Mouse (Mus musculus) c-Kit-negative CD71-positive TER-119-positive erythroid progenitor cells, embryonic 14.5 days (primary cell): ENCODE measurements around the gene Syna.

Experiments
- DNase-seq: peaks from one replicate; pipeline ENCODE4 v3.0.0-alpha.2; 2013; ENCODE audit warnings: low read depth, low spot score

The Syna gene

DNA sequence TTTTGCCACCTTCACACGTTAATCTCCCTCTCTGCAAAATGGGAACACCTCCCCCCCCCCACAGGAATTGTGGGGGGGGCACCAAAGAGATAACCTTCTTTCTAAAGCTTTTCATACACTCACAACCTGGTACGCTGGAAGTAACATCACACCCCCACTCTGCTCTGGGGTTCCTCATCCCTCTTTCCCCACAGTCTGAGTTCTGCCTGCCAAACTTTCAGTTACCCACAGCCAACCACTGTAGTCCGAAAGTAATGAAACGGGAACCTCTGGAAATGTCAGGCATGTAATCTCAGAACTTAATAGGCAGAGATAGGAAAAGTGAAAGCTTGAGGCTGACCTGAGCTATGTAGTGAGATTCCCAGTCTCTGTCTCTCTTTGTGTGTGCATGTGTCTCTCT, 7.5 kb upstream of the Syna start:
- no peak for DNase-seq

DNA sequence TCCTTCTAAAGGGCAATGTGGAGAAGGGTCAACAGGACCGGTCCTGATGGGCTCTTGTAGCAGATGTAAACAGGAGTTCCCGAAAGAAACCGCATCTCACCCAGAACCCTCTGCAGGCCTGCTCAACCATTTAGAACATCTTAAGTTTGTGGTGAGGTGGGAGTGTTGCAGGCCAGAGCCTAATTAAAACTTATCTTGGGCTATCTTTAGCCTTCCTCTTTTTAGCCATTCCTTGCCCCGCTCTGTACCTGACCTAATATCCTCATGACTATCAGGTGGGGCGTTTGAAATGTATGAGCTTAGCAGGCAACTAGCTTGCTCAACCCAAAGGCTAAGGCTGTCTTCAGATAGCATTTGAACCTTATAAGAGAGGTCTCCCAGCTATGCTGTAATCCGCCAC, 5.7 kb upstream of the Syna start:
- DNase-seq, result no peak

DNA sequence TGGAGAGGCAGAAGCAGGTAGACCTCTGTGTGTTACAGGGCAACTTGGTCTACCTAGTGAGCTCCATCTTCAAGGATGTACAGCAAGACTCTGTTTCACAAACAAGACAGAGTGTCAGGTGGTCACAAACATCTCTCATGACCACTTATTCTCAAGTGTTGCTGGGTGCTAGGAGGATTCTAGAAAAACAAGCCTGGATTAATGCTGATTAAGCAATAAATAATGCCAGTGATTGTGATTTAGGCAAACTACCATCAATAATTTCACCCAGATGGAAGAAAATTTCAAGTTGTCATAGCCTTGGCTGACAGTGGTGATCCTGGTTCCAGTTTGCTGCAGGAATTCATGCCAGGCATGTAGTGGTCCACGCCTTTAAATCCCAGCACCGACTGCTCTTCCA, 4.3 kb upstream of the Syna start:
- no peak for DNase-seq

DNA sequence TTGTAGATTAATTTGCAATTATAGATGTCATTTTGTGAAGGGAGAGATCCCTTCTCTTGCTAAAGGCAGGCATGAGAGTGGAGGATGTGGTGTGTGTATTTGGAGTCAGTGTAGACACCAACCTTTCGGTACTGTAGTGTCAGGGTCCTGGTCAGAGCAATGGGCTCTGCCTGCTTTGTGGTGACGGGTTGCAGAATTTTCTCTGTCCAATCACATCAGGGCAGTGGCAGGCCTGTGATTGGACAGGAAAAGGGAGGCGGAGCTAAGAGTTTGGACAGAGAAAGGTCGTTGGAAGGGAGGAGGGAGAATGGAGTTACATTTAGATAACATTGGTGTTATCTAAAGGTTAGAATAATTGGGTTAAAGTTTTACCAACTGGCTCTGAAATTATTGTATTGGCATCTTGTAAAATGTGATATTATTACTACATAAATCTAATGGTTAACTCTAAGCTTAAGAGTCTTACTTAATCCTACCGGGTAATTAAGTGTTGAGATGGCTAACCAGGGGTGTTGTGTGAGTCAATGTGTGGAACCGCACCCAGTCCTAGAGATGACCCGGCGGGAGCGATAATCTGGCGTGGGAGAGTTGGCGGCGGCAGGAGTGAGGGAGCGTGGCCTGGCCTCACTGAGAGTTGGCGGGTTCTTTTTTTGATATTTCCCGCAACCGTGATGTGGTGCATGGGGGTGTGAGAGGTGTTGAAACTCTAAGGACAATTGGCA, 640 bp upstream of the Syna start:
- no peak for DNase-seq

DNA sequence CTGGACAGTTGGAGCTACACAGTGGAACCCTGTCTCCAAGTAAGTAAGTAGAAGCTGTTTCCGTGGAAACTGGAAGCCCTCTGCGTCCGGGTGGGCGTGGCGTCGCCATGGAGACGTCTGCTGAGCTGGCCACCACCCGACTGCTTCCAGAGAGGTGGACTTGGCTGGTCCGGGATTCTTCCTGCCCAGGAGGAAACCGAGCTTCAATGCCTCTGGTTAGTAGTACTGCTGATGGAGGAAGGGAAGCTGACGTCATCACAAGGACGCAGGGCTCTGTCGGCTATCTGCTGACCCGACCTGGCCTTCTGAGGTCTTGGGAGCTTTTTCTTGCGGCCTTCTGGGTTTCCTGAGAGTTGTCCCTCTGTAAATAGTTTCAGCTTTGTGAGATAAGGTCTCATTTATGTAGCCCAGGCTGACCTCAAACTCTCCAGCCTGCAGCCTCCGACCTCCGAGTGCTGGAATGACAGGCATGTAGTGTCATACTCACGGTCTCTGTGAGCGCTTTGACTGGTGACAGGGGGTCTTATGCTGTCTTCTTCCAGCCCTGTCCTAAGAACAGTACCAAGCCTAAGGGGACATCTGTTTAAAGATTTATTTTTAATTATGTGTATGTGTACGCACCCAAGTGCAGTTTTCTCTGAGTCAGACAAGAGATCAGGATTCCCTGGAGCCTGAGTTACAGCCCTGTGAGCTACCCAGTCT, 4.4 kb downstream of the Syna start:
- DNase-seq, result no peak

DNA sequence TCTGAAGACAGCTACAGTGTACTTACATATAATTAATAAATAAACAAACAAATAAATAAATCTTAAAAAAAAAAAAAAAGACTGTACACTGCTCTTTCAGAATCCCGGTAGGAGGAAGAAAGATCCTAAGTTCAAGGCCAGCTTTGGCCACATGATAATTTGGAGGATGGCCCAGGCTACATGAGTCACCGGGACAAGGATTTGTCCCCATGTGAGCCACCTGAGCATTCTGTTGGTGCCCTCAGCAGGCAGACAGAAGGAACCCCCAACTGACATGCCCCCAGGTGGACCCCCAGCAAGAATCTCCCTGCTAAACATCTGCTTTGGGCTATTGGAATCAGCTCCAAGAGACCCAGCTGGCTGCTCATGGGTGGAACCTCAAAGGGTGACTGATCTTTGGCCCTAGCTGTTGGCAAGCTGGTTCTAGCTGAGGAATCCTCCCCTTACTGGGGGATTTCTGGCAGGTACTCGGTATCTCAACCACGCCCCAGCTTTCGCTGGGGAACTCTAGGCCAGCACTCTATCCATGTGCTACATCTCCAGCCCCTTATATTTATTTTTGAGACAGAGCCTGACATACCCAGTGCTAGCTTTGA, 5.9 kb downstream of the Syna start:
- DNase-seq, result no peak

DNA sequence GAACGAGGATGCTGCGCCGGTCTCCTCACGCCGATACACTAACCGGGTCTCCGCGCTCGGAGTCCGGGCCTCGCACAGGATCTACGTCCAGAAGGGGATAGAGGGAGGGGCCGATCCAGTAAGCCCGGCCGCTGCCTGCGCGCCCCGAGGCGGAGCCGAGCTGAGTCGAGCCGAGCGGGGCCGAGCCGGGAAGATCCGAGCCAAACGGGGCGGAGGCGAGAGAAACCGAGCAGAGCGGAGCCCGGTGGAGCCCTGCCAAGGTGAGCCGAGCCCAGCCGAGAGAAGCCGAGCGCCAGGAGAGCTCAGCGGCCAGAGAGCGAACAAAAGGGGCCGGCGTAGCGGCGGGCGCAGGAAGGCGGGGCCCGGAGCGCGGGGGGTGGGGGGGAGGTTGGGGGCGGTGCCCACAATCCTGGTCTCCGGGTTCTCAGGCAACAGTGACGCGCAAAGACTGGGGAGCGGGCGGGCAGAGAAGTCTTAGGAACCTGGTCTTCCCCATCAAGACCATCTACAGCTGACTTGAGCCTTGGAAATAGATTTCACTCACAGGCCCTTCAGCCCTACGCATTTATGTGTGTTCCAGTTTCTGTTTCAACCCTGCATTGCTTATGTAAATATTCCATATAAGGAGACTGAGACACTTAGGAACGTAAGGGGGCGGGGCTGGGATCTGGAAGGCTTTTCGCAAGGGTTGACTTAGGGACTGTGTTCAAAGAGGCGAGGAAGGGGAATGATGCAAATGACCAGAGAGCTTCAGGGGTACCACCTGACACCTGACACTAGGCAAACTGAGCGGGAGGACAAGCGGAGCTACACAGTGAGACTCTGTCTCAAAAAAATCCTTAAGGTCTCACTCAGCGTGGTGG, 7.6 kb downstream of the Syna start, which contains the start of gene Clip2:
TSS of gene Clip2 (minus strand) at position 325 of the 863 bp plus-strand sequence.
- DNase-seq, result no peak

DNA sequence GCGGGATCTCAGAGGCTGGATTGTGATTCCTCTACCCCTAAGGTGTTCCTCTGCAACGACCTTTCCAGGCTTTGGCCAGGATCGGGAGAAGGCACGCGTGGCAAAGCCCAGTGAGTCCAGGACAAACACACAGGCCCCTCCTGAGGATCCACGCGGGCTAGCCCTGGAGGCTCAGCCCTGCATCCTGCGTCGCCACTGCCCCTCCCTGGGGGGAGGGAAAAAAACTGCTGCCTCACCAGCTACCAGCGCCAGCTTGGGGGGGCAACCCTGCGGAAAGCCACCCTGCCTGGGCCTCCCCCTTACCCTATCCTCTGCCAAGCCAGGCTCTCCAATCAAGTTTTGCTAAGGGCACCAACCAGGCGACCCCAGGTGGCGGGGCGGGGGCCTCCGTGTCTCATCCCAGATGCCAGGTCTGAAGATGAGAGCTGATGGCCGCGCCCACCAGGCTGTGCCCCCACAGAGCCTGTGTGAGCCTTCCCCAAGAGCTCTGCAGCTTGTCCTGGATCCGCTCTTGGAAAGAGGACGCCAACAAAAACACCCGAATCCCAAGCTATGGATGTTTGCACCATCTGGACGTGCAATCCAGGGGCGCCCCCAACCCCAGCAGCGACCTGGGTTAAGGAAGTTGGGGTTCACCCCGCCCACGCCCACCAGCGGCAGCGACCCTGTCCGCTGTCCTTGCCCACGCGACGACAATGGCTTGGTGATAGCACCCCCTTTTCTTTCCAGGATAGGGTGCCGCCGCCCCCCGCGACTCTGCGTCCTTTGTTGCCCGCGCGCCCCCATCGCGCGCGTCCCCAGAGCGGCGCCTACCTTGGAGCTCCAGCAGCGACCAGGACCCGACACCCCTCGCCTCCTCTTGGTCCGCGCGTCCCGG, 8.5 kb downstream of the Syna start:
- no peak for DNase-seq

DNA sequence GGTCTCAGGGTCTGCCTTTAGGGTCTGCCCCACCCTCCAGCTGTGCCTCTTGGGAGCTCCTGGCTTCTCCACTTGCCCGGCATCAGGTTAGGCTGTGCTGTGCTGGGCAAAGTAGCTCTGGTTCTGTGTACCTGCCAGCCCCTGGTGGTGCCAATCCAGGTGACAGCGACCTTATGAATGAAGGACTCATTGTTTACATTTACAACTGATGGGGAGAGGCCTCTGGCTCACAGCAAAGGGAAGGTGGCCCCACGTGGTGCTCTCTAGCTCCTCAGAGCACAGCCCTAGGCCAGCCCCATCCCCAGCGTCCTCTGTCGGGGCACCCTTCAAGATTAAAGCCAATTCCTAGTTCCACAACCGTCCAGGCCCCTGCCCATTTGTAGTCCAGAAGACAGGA, 9.1 kb downstream of the Syna start:
- DNase-seq, result no peak

DNA sequence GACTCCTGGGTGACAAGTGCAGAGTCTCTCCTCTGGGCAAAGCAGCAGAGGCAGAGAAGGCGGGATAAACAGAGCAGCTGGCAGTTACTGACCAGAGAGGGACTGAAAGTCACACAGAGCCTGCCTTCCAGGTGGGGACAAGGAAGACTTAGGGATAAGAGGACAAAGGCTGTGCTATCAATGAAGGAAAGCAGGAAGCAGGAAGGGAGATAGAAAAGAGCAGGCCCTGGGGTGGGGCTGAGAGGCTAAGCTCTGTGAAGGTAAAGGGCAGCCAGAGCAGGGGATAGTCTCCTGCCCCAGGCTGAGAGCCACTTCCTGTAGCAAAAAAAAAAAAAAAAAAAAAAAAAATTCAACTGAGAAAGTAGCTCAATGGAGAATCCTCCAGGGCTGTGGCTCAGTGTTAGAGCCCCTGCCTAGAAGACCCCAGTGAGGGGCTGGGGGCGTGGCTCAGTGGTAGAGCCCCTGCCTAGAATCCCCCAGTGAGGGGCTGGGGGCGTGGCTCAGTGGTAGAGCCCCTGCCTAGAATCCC, 10.3 kb downstream of the Syna start:
- no peak for DNase-seq

DNA sequence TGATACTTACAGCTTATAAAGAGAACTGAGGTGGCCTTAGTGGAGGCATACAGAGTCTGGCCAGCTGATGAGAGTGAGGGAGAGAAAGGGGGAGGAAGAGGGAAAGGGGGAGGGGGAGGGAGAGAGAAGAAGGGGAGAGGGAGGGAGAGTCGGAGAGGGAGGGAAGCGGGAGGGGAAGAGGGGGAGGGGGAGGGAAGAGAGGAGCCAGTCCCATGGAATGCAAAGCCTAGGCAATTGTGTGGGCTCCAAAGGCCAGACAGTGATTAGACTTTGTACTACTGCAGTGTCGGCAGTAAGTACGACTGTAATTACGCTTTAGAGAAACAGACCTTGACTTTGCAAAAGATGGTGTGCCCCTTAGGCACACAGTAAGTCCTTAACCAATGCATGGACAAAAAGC, 11.7 kb downstream of the Syna start:
- DNase-seq, result no peak

DNA sequence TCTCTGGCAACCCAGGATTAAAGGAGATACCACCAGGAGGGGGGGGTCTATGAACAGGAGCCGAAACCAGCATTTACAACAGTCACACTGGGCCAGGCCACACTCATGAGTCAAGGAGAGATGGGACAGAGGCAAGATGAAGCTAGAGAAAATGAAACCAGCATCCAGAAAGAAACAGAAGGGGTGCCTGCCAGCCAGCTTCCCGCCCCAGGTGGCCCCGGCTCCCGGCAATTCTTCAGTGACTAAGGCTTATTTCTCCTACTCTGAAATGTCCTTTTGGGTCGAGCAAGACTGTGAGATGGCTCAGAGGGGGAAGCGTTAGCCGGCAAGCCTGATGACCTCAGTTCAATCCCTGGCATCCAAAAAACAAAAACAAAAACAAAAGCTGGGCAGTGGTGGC, 13.2 kb downstream of the Syna start:
- no peak for DNase-seq

DNA sequence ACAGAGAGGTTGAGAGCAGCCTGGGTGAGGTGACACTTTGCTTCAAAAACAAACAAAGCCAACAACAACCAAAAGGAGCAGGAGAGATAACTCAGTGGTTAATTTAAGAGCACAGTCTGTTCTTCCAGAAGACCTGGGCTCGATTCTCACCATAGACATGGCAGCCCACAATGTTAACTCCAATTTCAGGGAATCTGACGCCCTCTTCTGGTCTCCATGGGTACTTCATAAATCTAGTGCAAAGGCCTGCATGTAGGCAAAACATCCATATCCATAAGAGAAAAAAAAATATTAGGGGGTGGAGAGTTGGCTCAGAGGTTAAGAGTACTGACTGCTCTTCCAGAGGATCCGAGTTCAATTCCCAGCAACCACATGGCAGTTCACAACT, 14.7 kb downstream of the Syna start:
- DNase-seq, result no peak

DNA sequence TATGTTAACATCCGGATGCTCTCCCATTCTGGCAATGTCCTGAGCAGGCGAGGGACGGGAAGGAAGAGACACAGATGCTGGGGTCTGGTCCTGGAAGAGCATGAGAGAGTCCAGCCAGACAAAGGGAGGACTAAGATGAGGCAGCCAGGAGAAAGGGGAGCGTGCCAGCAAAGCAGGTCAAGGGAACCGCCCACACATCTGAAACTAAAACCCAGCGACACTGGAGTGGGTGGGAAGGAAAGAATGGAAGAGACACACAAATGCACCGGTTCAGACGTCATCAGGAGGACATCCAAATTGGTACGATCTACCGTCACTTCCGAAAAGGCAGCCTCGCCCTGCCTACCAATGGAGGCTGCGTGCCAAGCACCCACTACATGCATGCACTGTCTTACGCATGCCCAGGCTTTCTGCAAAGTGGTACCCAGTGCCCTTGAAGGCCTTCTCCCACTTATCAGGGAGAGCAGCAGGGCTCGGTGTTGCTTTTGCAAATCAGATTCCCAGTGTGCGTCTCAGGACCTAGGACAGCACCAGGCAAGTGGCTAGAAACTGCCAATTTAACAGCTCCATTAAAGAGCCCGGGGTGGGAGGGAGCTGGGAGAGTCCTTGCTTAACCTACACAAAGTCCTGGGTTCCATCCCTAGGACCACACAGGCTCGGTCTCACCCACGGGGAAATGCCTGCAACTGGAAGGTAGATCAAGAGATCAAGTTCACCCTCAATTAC, 15.3 kb downstream of the Syna start:
- DNase-seq, result no peak

DNA sequence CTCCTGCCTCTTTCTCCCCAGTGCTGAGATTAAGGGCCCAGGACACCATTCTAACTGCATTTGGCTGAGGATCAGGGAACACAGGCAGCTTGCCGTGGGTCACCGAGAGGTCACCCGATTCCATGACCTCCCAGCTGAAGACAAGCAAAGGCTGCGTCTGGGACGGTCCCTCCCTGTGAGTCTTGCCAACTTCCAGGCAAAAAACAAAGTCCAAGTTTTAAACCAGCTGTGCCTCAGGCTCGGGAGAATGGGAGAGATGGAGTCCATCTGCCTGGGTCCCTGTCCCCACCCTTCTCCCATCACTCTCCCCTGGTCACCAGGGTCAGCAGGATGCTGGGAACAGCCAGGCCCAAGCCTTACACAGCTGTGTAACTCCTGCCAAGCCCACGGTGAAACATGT, 18.3 kb downstream of the Syna start:
- DNase-seq, result no peak

DNA sequence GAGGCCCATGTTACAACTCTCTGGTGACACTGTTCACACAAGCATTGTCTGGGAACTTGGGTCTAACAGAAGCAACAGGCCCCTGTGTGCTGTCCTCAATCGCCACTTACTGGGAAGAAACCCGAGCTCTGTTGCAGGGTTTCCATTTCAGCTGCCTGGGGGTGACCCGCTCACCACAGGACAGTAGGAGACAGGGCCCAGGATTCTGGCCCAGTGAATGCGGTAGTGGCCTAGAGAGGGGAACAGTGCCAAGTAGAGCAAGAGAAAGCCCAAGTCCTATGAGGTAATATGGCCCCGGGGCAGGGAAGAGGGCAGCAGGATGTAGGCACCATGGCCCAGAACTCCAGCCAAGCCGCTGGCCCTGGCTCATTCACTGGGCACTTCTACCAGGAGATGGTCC, 19.1 kb downstream of the Syna start:
- no peak for DNase-seq

DNA sequence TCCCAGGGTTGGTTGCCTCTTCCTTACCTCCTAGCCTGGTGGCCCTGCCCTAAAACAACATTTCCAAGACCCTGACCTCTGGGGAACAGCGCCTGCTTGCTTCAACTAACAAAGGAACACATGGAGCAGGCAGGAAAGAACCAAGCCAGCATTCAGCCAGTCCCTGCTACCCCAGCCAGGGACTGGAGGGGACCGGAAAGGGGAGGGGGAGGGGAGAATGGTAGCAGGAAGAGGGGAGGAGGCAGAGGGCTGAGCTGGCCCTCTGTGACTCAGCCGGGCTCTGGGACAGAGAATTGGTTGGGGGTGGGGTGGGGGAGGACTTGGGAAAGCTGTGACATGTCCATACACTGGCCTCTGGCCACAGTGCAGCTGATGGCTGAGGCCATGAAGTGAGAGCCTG, 20.1 kb downstream of the Syna start:
- DNase-seq, result no peak

DNA sequence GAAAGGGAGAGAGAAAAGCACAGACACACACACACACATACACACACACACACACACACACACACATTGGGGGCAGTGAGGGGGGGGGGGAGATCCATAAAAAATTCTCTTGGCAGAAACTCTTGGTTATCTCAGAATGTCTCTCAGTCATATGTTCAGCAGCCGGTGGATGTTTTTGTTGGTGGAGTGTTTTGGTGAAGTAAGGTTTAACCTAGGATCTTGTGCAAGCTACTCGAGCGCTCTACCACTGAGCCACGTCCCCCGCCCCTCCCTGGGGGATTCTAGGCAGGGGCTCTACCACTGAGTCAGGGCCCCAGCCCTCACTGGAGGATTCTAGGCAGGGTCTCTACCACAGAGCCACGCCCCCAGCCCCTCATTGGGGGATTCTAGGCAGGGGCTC, 23.9 kb downstream of the Syna start:
- DNase-seq, result no peak

DNA sequence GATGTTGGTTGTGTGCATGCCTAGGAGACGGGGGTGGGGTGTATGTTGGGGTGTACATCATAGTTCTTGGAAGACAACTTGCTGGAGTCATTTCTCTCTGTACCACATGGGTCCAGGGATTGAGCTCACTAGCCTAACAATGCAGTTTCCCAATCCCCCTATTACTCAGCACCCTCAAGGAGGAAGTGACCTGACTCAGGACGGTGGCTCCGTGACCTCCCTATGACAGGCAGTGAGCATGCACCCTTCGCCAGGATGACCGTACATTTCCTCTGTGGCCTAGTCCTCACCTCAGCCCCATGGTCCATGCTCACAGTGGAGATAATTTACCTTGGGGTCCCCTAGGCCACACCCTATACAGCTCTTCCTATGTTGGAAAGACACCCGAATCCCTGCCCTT, 27.6 kb downstream of the Syna start:
- DNase-seq, result no peak

DNA sequence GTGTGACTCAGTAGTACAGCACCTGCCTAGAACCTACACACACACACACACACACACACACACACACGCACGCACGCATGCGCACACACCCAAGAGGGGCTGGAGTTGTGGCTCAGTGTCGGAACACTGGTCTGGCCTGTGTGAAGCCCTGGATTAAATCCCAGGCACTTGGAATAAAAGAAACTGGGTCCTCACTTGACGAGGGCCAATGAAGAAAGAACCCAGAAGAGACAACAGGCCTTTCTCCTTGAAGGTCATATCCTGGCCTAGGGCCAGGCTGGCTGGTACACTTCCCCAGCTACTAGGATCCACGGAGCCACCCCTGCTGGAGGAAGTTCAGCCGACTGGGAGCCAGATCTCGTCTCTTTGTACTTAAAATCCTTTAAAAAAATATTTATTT, 28.4 kb downstream of the Syna start:
- no peak for DNase-seq
